Mouse (Mus musculus): ENCODE results near the gene Arl14. TPM values are rescaled to one million over a fixed set of nuclear protein-coding genes. Genes with fewer than 3 reads are reported as not detected.

The Arl14 gene
- not detected in 2 replicates for polyA plus RNA-seq (2014; fragmentation: Nextera tagmentation; extraction: Ambion mirVana)

DNA sequence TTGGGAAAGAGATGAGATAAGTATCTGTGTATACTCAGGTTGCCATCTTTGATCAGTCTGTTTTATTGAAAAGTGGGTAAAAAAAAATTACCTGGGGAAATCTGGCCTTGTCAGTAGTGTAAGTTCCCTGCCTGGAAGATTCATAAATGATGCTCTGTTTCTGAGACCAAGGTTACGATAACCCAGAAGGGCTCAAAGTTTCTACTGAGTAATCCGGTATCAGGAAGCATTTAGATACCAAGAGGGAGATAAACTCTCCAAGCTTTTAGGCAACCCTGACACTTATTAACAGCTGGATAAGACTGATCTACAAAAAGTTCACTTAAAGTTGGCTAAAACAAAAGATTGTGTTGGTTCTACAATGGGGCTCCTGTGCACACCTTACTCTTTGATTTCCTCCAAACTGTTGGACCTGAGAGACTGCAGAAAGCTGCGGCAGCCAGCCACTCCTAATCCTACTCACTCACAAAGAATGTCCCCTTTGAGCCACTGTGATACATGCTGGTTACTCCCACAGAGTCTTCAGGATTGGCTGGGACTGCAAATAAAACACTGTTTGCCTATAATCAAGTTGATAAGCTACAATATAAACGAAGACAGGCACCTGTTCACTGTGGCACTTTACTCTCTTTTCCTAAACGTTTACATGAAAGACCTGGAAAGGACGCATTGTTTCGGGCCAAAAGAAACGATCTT, at the start of gene Arl14:
Gene Arl14 (plus strand): TSS at position 614 of the 696 bp plus-strand sequence.
- Histone ChIP-seq H3K9me3 (replicated peaks; ENCODE audit: control insufficient read depth, low read length) (no peaks in the 10 kb centered on the region), H3K9ac (ENCODE audit: low read depth, low read length) (no peak within 1 kb of the TSS), H3K4me3 (ENCODE audit: low read depth, low read length) (no peak within 1 kb of the TSS), H3K4me2 (no peak within 1 kb of the TSS), H3K4me1 (ENCODE audit: control insufficient read depth, insufficient read depth, low read length) (no peaks in the 10 kb centered on the region), H3K27ac (ENCODE audit: low read depth, low read length) (no peak within 1 kb of the TSS), H3K27me3 (ENCODE audit: control insufficient read depth, insufficient read depth, low read length) (no peaks in the 10 kb centered on the region), H3K36me3 (ENCODE audit: control insufficient read depth, insufficient read depth, low read length) (no peaks in the 10 kb centered on the region)
- 63% methylated on average over 8 of the region's 8 CpGs for WGBS (ENCODE audit: insufficient replicate concordance)
- no peak for ATAC-seq (replicated peaks; ENCODE audit: insufficient number of reproducible peaks, low FRiP score, low TSS enrichment)

GRCm38 (mm10) chr3:69175229-69175628, 47.0 kb upstream of the Arl14 start:
- Histone ChIP-seq H3K36me3 (ENCODE audit: control insufficient read depth, insufficient read depth, low read length) (no peaks in the 10 kb centered on the region), H3K27ac (ENCODE audit: low read depth, low read length) (no peak overlapping the region), H3K9ac (ENCODE audit: low read depth, low read length) (no peak overlapping the region), H3K4me3 (ENCODE audit: low read depth, low read length) (no peak overlapping the region), H3K27me3 (ENCODE audit: control insufficient read depth, insufficient read depth, low read length) (no peaks in the 10 kb centered on the region), H3K4me2 (no peak overlapping the region), H3K9me3 (replicated peaks; ENCODE audit: control insufficient read depth, low read length) (no peaks in the 10 kb centered on the region), H3K4me1 (ENCODE audit: control insufficient read depth, insufficient read depth, low read length) (no peaks in the 10 kb centered on the region)
- 21% methylated on average over 1 of the region's 1 CpGs for WGBS (ENCODE audit: insufficient replicate concordance)
- no peak for ATAC-seq (replicated peaks; ENCODE audit: insufficient number of reproducible peaks, low FRiP score, low TSS enrichment)

DNA sequence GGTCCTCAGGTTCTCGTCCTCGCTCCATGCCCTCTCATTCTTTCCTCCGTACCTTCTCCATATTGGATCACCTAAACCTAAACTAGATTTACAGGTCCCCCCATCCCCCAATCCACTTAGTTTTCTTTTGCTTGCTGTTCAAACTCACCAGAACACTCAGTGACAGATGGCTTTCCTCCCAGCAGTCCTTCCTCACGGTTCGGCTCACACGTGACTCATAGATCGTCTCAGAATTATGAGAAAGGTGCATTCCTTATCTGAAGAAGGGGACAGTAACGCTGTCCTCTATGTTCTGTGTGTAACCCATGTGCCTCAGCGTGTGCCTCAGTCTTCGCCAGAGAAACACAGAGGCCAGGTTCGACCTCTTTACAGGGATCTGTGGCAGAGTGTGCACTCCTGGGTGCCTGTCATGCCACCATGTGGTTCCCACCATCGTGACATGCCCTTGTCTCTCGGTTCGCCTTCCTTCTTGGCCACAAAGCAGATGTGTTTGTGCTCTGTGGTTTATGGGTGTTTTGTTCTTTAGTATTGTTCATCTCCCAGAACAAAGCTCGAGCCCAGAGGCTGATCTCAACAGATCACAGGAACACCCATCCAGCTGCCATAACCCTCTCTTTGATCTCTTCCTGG, 44.9 kb upstream of the Arl14 start:
- Histone ChIP-seq H3K27me3 (ENCODE audit: control insufficient read depth, insufficient read depth, low read length) (no peaks in the 10 kb centered on the region), H3K9me3 (replicated peaks; ENCODE audit: control insufficient read depth, low read length) (no peaks in the 10 kb centered on the region), H3K4me3 (ENCODE audit: low read depth, low read length) (no peak overlapping the region), H3K4me1 (ENCODE audit: control insufficient read depth, insufficient read depth, low read length) (no peaks in the 10 kb centered on the region), H3K36me3 (ENCODE audit: control insufficient read depth, insufficient read depth, low read length) (no peaks in the 10 kb centered on the region), H3K4me2 (no peak overlapping the region), H3K9ac (ENCODE audit: low read depth, low read length) (no peak overlapping the region), H3K27ac (ENCODE audit: low read depth, low read length) (no peak overlapping the region)
- ATAC-seq (replicated peaks; ENCODE audit: insufficient number of reproducible peaks, low FRiP score, low TSS enrichment): no peak
- 84% methylated on average over 15 of the region's 15 CpGs for WGBS (ENCODE audit: insufficient replicate concordance)

DNA sequence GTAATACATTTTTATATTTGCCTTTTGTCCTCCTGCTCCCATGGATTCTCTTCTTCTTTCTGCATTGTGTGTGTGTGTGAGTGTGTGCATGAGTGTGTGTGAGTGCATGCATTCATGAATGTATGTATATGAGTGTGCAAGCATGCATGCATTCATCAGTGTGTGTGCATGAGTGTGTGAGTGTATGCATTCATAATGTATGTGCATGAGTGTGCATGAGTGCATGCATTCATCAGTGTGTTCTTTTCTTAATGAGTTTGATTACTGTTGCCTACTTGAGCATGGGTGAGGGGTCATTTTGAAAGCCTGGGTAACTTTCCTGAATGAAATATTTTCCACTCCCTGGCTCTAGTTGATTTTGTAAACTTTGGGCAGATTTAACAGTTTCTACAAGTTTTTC, 44.3 kb upstream of the Arl14 start:
- Histone ChIP-seq H3K4me2 (no peak overlapping the region), H3K27me3 (ENCODE audit: control insufficient read depth, insufficient read depth, low read length) (no peaks in the 10 kb centered on the region), H3K27ac (ENCODE audit: low read depth, low read length) (no peak overlapping the region), H3K9me3 (replicated peaks; ENCODE audit: control insufficient read depth, low read length) (no peaks in the 10 kb centered on the region), H3K9ac (ENCODE audit: low read depth, low read length) (no peak overlapping the region), H3K4me3 (ENCODE audit: low read depth, low read length) (no peak overlapping the region), H3K36me3 (ENCODE audit: control insufficient read depth, insufficient read depth, low read length) (no peaks in the 10 kb centered on the region), H3K4me1 (ENCODE audit: control insufficient read depth, insufficient read depth, low read length) (no peaks in the 10 kb centered on the region)
- no peak for ATAC-seq (replicated peaks; ENCODE audit: insufficient number of reproducible peaks, low FRiP score, low TSS enrichment)

GRCm38 (mm10) chr3:69178365-69179004, 43.7 kb upstream of the Arl14 start:
- Histone ChIP-seq H3K4me3 (ENCODE audit: low read depth, low read length) (no peak overlapping the region), H3K4me1 (ENCODE audit: control insufficient read depth, insufficient read depth, low read length) (no peaks in the 10 kb centered on the region), H3K36me3 (ENCODE audit: control insufficient read depth, insufficient read depth, low read length) (no peaks in the 10 kb centered on the region), H3K27ac (ENCODE audit: low read depth, low read length) (no peak overlapping the region), H3K27me3 (ENCODE audit: control insufficient read depth, insufficient read depth, low read length) (no peaks in the 10 kb centered on the region), H3K9ac (ENCODE audit: low read depth, low read length) (no peak overlapping the region), H3K9me3 (replicated peaks; ENCODE audit: control insufficient read depth, low read length) (no peaks in the 10 kb centered on the region), H3K4me2 (no peak overlapping the region)
- WGBS (ENCODE audit: insufficient replicate concordance): 81% methylated on average over 14 of the region's 14 CpGs
- ATAC-seq (replicated peaks; ENCODE audit: insufficient number of reproducible peaks, low FRiP score, low TSS enrichment): no peak

GRCm38 (mm10) chr3:69181531-69181930, 40.7 kb upstream of the Arl14 start:
- Histone ChIP-seq H3K4me1 (ENCODE audit: control insufficient read depth, insufficient read depth, low read length) (no peaks in the 10 kb centered on the region), H3K36me3 (ENCODE audit: control insufficient read depth, insufficient read depth, low read length) (no peaks in the 10 kb centered on the region), H3K9me3 (replicated peaks; ENCODE audit: control insufficient read depth, low read length) (no peaks in the 10 kb centered on the region), H3K9ac (ENCODE audit: low read depth, low read length) (no peak overlapping the region), H3K27me3 (ENCODE audit: control insufficient read depth, insufficient read depth, low read length) (no peaks in the 10 kb centered on the region), H3K27ac (ENCODE audit: low read depth, low read length) (no peak overlapping the region), H3K4me3 (ENCODE audit: low read depth, low read length) (no peak overlapping the region), H3K4me2 (no peak overlapping the region)
- no peak; the same call in 1 of the 2 replicates for ATAC-seq (replicated peaks; ENCODE audit: insufficient number of reproducible peaks, low FRiP score, low TSS enrichment)
- WGBS (ENCODE audit: insufficient replicate concordance): 69% methylated on average over 8 of the region's 8 CpGs

DNA sequence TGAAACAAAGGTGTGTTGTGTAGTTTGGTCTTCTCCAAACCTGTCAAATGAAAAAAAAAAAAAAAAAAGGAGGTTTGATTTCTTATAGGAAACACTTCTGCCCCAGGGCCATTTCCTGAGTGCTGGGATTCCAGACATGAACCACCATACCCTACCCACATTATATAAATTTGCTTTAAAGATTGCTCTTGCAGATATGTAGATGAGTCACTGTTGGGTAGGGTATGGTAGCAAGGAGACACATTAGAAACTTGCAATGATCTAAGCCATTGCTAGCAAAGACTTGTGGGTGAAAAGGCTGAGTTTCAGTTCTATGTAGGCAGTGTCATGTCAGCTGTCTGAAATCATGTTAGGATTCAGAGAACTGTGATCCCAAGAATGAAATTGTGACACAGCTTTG, 40.0 kb upstream of the Arl14 start:
- no peaks in the 10 kb centered on the region for H3K27me3 ChIP-seq (ENCODE audit: control insufficient read depth, insufficient read depth, low read length)
- H3K9me3 ChIP-seq (replicated peaks; ENCODE audit: control insufficient read depth, low read length): no peaks in the 10 kb centered on the region
- no peak overlapping the region for H3K4me3 ChIP-seq (ENCODE audit: low read depth, low read length)
- no peaks in the 10 kb centered on the region for H3K36me3 ChIP-seq (ENCODE audit: control insufficient read depth, insufficient read depth, low read length)
- no peak overlapping the region for H3K4me2 ChIP-seq
- H3K27ac ChIP-seq (ENCODE audit: low read depth, low read length): no peak overlapping the region
- H3K9ac ChIP-seq (ENCODE audit: low read depth, low read length): no peak overlapping the region
- ATAC-seq (replicated peaks; ENCODE audit: insufficient number of reproducible peaks, low FRiP score, low TSS enrichment): no peak
- H3K4me1 ChIP-seq (ENCODE audit: control insufficient read depth, insufficient read depth, low read length): no peaks in the 10 kb centered on the region

DNA sequence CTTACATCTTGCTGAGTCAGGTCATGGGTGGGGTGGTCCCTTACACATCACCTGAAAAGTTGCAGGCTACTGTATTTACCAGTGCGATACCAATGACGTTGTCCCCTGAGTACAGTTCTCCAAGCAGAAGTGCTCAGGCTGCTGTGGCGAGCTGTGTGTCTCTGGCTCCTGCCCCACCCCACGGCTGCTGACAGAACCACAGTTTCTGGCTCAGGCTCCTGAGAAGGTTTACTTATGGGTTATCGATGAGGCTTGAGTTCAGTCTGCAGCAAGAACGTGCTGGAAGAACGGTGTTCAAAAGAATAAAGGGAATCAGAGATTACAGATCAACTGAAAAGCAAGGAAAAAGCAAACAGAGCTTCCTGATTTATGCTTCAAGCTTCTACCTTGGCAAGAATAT, 37.0 kb upstream of the Arl14 start:
- no peaks in the 10 kb centered on the region for H3K27me3 ChIP-seq (ENCODE audit: control insufficient read depth, insufficient read depth, low read length)
- 78% methylated on average over 7 of the region's 7 CpGs for WGBS (ENCODE audit: insufficient replicate concordance)
- no peak for ATAC-seq (replicated peaks; ENCODE audit: insufficient number of reproducible peaks, low FRiP score, low TSS enrichment)
- no peak overlapping the region for H3K4me2 ChIP-seq
- no peaks in the 10 kb centered on the region for H3K9me3 ChIP-seq (replicated peaks; ENCODE audit: control insufficient read depth, low read length)
- H3K9ac ChIP-seq (ENCODE audit: low read depth, low read length): no peak overlapping the region
- H3K27ac ChIP-seq (ENCODE audit: low read depth, low read length): no peak overlapping the region
- no peaks in the 10 kb centered on the region for H3K4me1 ChIP-seq (ENCODE audit: control insufficient read depth, insufficient read depth, low read length)
- H3K4me3 ChIP-seq (ENCODE audit: low read depth, low read length): no peak overlapping the region
- no peaks in the 10 kb centered on the region for H3K36me3 ChIP-seq (ENCODE audit: control insufficient read depth, insufficient read depth, low read length)

DNA sequence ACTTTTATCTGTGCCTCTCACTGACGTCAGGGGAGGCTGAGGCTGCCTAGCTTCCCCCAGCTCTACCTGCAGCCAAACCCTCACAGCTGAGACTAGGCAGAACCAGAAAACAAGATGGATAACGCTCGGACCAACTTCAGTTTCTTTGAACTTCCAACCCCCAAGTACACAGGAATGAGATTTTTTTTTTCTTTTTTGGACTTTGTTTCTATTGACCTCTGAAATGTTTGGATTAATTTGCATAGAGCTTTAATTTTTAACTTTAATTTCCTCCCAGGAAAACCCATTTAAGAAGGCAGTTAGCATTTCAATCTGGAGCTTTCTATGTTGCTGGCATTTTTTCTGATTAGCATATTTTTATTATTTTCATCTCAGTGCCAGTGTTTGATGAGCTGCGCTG, 36.2 kb upstream of the Arl14 start:
- Histone ChIP-seq H3K4me2 (no peak overlapping the region), H3K4me1 (ENCODE audit: control insufficient read depth, insufficient read depth, low read length) (no peaks in the 10 kb centered on the region), H3K9ac (ENCODE audit: low read depth, low read length) (no peak overlapping the region), H3K36me3 (ENCODE audit: control insufficient read depth, insufficient read depth, low read length) (no peaks in the 10 kb centered on the region), H3K9me3 (replicated peaks; ENCODE audit: control insufficient read depth, low read length) (no peaks in the 10 kb centered on the region), H3K4me3 (ENCODE audit: low read depth, low read length) (no peak overlapping the region), H3K27me3 (ENCODE audit: control insufficient read depth, insufficient read depth, low read length) (no peaks in the 10 kb centered on the region), H3K27ac (ENCODE audit: low read depth, low read length) (no peak overlapping the region)
- no peak for ATAC-seq (replicated peaks; ENCODE audit: insufficient number of reproducible peaks, low FRiP score, low TSS enrichment)
- 62% methylated on average over 4 of the region's 4 CpGs for WGBS (ENCODE audit: insufficient replicate concordance)

Measured in heart, embryonic 11.5 days (tissue).